Mouse (Mus musculus) neural tube, embryonic 12.5 days (tissue): Measurements from ENCODE around the gene Grik4. TPM values are rescaled to one million over a fixed set of nuclear protein-coding genes. Genes with fewer than 3 reads are reported as not detected.
A peak's percentile ranks its signal among the peaks of the same experiment; 100 is the strongest.

Experiments used
- ATAC-seq: fragments of 200-750 bp; cut with Nextera tagmentation; 2 replicates; pipeline ENCODE4 v1.8.0; 2017; ENCODE audit warnings: low read depth, mild to moderate bottlenecking, moderate TSS enrichment, moderate library complexity; ENCODE audit not compliant: low FRiP score
- H3K27ac ChIP-seq: fragments of 300-500 bp; sonication (generic); 2 replicates; pipeline ENCODE4 v1.5.1; 2016
- H3K27me3 ChIP-seq: fragments of 300-500 bp; sonication (generic); replicated peaks from 2 replicates; pipeline ENCODE4 v1.6.1; 2016; ENCODE audit warnings: mild to moderate bottlenecking
- H3K36me3 ChIP-seq: fragments of 300-500 bp; sonication (generic); 2 replicates; pipeline ENCODE4 v1.6.1; 2016; ENCODE audit warnings: mild to moderate bottlenecking
- H3K4me1 ChIP-seq: fragments of 300-500 bp; sonication (generic); 2 replicates; pipeline ENCODE4 v1.6.1; 2016
- H3K4me2 ChIP-seq: fragments of 300-500 bp; sonication (generic); replicated peaks from 2 replicates; pipeline ENCODE4 v1.6.1; 2016; ENCODE audit warnings: mild to moderate bottlenecking
- H3K4me3 ChIP-seq: fragments of 300-500 bp; sonication (generic); 2 replicates; pipeline ENCODE4 v1.5.1; 2016
- H3K9ac ChIP-seq: fragments of 300-500 bp; sonication (generic); 2 replicates; pipeline ENCODE4 v1.6.1; 2016; ENCODE audit warnings: mild to moderate bottlenecking
- H3K9me3 ChIP-seq: fragments of 300-500 bp; sonication (generic); 2 replicates; pipeline ENCODE4 v1.6.1; 2016; ENCODE audit warnings: mild to moderate bottlenecking
- WGBS: fragments of 180-500 bp; shearing (Covaris S2); methylation state at CpG from one replicate; pipeline ENCODE4 v1.1.7; 2016; 5-methylcytosine and 5-hydroxymethylcytosine counted together
- polyA plus RNA-seq: library from polyadenylated mRNA; unstranded; fragments of >200 nt; fragmentation: Nextera tagmentation; extraction: Ambion mirVana; gene quantifications from 2 replicates; pipeline ENCODE4 v1.2.1, GENCODE M21; 2016

The Grik4 gene
- polyA plus RNA-seq, 1 experiment from 2014 or later: 5.1 TPM

GRCm38 (mm10) chr9:42727186-42727585 lies 217.1 kb downstream of the Grik4 start:
- Histone ChIP-seq H3K4me2 (no peak overlapping the region), H3K4me3 (no peak overlapping the region), H3K4me1 (peaks cover 13% of the 10 kb centered on the region), H3K9ac (no peak overlapping the region), H3K27me3 (no peaks in the 10 kb centered on the region), H3K27ac (no peak overlapping the region), H3K36me3 (no peaks in the 10 kb centered on the region), H3K9me3 (no peaks in the 10 kb centered on the region)
- no peak for ATAC-seq
- WGBS: 85% methylated on average over 5 of the region's 5 CpGs

GRCm38 (mm10) chr9:42724099-42724498 lies 220.2 kb downstream of the Grik4 start:
- Histone ChIP-seq H3K27ac (no peak overlapping the region), H3K36me3 (no peaks in the 10 kb centered on the region), H3K27me3 (no peaks in the 10 kb centered on the region), H3K9ac (0 out of 2 replicates have a peak overlapping the region, but pooled peaks have one; percentile 29), H3K4me1 (peaks cover 9% of the 10 kb centered on the region), H3K4me3 (no peak overlapping the region), H3K9me3 (no peaks in the 10 kb centered on the region), H3K4me2 (no peak overlapping the region)
- no peak for ATAC-seq
- WGBS: 67% methylated on average over 7 of the region's 7 CpGs

DNA sequence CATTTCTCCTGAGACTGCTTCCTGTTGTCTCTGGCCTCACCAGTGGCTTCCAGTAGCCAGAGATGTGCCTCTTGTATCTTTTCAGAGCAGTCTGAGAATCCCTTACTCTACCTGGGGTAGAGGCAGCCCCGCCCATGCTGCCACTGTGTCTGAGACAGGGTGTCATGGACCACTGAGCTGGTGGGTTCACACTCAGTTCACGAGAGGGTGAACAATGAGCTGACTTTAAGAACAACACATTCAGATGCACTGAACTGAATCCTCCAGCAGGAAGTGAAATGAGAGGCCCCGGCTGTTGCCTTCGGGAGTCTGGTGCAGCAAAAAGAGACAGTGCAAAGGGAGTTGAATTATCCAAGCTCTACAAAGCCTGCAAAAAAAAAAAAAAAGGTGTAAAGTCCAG lies 221.8 kb downstream of the Grik4 start:
- no peak overlapping the region for H3K9ac ChIP-seq
- H3K4me2 ChIP-seq: no peak overlapping the region
- ATAC-seq: no peak
- H3K27ac ChIP-seq: no peak overlapping the region
- H3K4me3 ChIP-seq: no peak overlapping the region
- no peaks in the 10 kb centered on the region for H3K36me3 ChIP-seq
- H3K4me1 ChIP-seq: peaks cover 6% of the 10 kb centered on the region
- no peaks in the 10 kb centered on the region for H3K27me3 ChIP-seq
- no peaks in the 10 kb centered on the region for H3K9me3 ChIP-seq
- WGBS: 15% methylated on average over 4 of the region's 4 CpGs

DNA sequence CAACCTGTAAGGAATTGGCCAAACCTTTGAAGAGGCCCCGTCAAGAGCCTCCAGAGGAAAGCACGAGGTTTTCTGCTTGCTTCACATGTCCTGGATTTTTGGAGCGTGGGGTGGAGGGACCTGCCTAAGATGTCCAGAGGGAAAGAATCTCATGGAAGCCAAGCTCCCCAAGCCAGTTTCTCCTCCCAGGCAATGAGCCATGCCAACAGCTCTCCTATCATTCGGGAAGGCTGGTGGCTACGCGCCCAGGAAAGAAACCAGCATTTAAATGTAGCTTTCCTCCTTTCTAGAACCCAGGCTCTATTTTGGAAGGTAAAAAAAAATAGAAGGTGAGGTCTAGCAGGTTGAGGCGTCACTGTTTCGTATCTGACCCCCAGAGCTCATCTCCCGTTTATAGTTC lies 222.6 kb downstream of the Grik4 start:
- Histone ChIP-seq H3K9ac (no peak overlapping the region), H3K9me3 (no peaks in the 10 kb centered on the region), H3K4me2 (no peak overlapping the region), H3K27ac (no peak overlapping the region), H3K4me1 (peaks cover 6% of the 10 kb centered on the region), H3K4me3 (no peak overlapping the region), H3K27me3 (no peaks in the 10 kb centered on the region), H3K36me3 (no peaks in the 10 kb centered on the region)
- ATAC-seq: no peak
- 91% methylated on average over 9 of the region's 9 CpGs for WGBS

DNA sequence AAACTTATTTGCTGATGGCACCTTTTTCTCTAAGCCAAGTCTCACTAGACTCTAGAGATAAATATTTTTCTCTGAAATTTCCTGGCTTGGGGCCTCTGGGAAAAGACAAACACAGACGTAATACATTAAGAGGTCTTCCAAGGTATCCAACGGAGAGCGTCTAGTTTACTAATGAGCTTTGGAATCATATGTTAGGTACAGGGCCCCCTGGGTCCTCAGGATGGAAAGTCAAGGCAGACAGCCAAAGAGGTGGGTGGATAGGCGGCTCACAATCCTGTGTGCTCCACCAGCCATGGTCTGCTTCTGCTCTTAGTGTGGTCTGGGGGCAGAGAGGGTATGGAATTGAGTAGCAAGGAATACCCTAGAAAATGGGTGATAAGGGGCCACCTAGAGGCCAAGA lies 223.1 kb downstream of the Grik4 start:
- 85% methylated on average over 4 of the region's 4 CpGs for WGBS
- no peak for ATAC-seq
- no peaks in the 10 kb centered on the region for H3K36me3 ChIP-seq
- no peak overlapping the region for H3K27ac ChIP-seq
- H3K9ac ChIP-seq: no peak overlapping the region
- H3K27me3 ChIP-seq: no peaks in the 10 kb centered on the region
- H3K4me3 ChIP-seq: no peak overlapping the region
- H3K4me2 ChIP-seq: no peak overlapping the region
- no peaks in the 10 kb centered on the region for H3K9me3 ChIP-seq
- peaks cover 6% of the 10 kb centered on the region for H3K4me1 ChIP-seq

DNA sequence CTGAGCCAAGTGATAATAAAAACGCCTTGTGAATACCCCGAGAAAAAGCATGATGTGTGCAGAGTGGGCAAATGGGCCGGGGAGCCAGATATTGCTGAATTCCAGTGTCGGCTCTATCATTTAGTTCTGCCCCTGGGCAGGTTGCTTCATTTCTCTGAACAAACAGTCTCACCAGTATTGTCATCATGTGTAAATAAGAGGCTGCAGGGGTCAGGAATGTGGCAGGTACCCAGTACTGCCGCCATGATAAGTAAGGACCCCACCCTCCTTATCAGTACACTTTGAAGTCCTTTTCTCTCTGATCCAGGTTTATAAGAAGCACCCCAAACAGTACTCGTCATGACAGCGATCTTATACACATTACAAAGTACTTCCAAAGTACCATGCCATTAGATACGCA lies 230.4 kb downstream of the Grik4 start:
- no peaks in the 10 kb centered on the region for H3K36me3 ChIP-seq
- no peak overlapping the region for H3K9ac ChIP-seq
- H3K27ac ChIP-seq: no peak overlapping the region
- ATAC-seq: no peak
- no peaks in the 10 kb centered on the region for H3K4me1 ChIP-seq
- 86% methylated on average over 8 of the region's 8 CpGs for WGBS
- no peak overlapping the region for H3K4me3 ChIP-seq
- H3K9me3 ChIP-seq: no peaks in the 10 kb centered on the region
- no peak overlapping the region for H3K4me2 ChIP-seq
- H3K27me3 ChIP-seq: no peaks in the 10 kb centered on the region

- WGBS: 76% methylated on average over 7 of the region's 7 CpGs
- Histone ChIP-seq H3K36me3 (no peaks in the 10 kb centered on the region), H3K4me3 (no peak overlapping the region), H3K4me2 (no peak overlapping the region), H3K9ac (no peak overlapping the region), H3K27ac (no peak overlapping the region), H3K9me3 (no peaks in the 10 kb centered on the region), H3K27me3 (no peaks in the 10 kb centered on the region), H3K4me1 (peaks cover 11% of the 10 kb centered on the region)
- ATAC-seq: no peak
These were observed 238.4 kb downstream of the Grik4 start for GRCm38 (mm10) chr9:42705848-42706247.

- Histone ChIP-seq H3K4me3 (no peak overlapping the region), H3K9me3 (no peaks in the 10 kb centered on the region), H3K4me2 (no peak overlapping the region), H3K27me3 (no peaks in the 10 kb centered on the region), H3K27ac (no peak overlapping the region), H3K9ac (no peak overlapping the region), H3K4me1 (peaks cover 11% of the 10 kb centered on the region), H3K36me3 (no peaks in the 10 kb centered on the region)
- WGBS: 11% methylated on average over 8 of the region's 8 CpGs
- no peak for ATAC-seq
These were observed 241.0 kb downstream of the Grik4 start for GRCm38 (mm10) chr9:42703191-42703854.

DNA sequence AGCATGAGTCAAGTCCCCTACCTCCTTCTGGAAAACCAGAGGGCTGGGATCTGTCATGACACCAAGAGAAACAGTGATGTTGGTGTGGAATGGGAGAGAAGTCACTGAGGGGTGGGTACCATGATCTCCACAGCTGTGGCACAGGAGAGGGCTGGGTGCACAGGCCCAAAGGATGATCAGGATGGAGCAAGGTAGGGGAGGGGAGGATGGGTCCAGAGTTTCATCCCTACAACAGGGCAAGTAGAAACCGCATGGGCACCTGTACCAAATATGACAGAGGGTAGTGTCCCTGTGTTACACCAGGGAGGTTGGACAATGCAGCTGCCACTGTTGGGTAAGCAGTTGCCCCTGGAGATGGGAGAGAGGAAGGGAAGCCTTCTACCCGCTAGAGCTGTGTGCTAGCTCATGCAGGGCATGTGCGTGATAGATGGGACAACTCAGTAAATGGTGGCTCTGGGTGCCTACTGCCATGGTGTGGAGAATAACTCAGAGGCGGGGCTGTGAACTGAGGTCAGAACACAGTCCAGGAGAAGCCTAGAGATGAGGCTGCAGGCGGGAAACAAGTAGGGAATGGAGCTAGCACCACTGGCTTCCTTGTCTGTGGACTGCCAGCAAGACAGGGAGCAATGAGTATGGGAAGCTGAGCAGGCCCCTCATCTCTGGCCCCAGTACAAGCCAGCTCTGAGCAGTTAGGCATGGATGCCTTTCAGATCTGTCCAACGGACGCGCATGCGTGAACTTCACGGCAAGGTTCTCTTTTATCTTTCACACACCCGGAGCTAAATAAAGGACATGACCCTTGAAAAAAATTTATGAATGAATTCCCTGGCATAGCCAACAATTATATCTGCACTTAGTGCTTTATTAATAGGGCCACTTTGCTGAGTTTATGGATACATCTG lies 241.8 kb downstream of the Grik4 start:
- 64% methylated on average over 11 of the region's 11 CpGs for WGBS
- Histone ChIP-seq H3K9ac (no peak overlapping the region), H3K4me2 (no peak overlapping the region), H3K36me3 (no peaks in the 10 kb centered on the region), H3K27me3 (no peaks in the 10 kb centered on the region), H3K9me3 (no peaks in the 10 kb centered on the region), H3K27ac (no peak overlapping the region), H3K4me1 (peaks cover 11% of the 10 kb centered on the region), H3K4me3 (no peak overlapping the region)
- ATAC-seq: no peak

DNA sequence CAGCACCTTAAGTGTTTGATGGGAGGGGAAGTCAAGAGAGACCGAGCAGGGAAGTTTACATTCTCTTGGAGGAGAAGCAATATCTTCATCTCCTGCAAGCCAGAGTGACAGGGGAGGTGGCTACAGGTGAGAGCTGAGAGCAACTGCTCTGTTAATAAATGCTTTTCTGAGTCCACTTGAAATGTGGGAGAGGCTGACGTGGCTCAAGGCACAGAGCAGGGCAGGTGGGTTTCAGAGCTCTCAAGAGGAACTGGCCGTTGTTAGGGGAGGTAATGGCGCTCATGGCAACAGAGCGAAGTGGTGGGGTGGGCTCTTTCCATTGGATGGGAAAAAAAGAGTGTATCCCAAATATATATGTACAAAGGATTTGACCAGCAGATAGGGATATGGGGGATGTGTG lies 242.6 kb downstream of the Grik4 start:
- H3K27ac ChIP-seq: no peak overlapping the region
- peaks cover 11% of the 10 kb centered on the region for H3K4me1 ChIP-seq
- H3K36me3 ChIP-seq: no peaks in the 10 kb centered on the region
- no peak overlapping the region for H3K4me2 ChIP-seq
- ATAC-seq: no peak
- H3K27me3 ChIP-seq: no peaks in the 10 kb centered on the region
- WGBS: 87% methylated on average over 5 of the region's 5 CpGs
- H3K9me3 ChIP-seq: no peaks in the 10 kb centered on the region
- H3K9ac ChIP-seq: no peak overlapping the region
- H3K4me3 ChIP-seq: no peak overlapping the region

GRCm38 (mm10) chr9:42693024-42693423 lies 251.3 kb downstream of the Grik4 start:
- H3K27me3 ChIP-seq: no peaks in the 10 kb centered on the region
- WGBS: 77% methylated on average over 8 of the region's 8 CpGs
- H3K36me3 ChIP-seq: no peaks in the 10 kb centered on the region
- 0 out of 2 replicates have a peak, but pooled peaks cover 3% of the 10 kb centered on the region for H3K9me3 ChIP-seq
- no peak overlapping the region for H3K9ac ChIP-seq
- ATAC-seq: no peak
- no peak overlapping the region for H3K27ac ChIP-seq
- H3K4me1 ChIP-seq: no peaks in the 10 kb centered on the region
- no peak overlapping the region for H3K4me2 ChIP-seq
- no peak overlapping the region for H3K4me3 ChIP-seq

DNA sequence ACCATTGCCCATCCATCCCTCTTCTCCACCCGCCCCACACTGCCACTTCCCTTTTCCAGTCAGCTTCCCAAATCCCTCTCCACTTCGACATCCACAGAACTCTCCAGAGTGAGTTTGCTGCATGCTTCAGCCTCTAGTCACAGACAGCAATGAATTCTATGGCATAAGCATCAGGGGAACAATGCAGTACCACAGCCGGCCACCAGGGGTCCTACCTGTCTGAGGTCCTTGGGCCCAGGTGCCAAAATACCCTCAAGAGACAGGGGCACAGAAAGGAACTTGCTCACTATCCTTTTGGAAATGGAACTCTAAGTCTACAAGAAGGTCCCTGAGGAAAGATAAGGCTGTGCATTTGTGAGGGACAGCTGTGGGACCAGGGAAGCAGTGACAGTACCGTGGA lies 256.1 kb downstream of the Grik4 start:
- no peaks in the 10 kb centered on the region for H3K4me1 ChIP-seq
- WGBS: 29% methylated on average over 4 of the region's 4 CpGs

More for the DNA sequence above, 256.1 kb downstream of the Grik4 start:
- ATAC-seq: no peak
- Histone ChIP-seq H3K9me3 (no peaks in the 10 kb centered on the region), H3K27me3 (no peaks in the 10 kb centered on the region), H3K9ac (no peak overlapping the region), H3K27ac (no peak overlapping the region), H3K4me3 (no peak overlapping the region), H3K4me2 (no peak overlapping the region), H3K36me3 (no peaks in the 10 kb centered on the region)
